Mouse (Mus musculus): ENCODE results near the gene Arid2. TPM values are rescaled to one million over a fixed set of nuclear protein-coding genes. Genes with fewer than 3 reads are reported as not detected.

Gene Arid2
- 9.8 and 11.8 TPM in 2 replicates for polyA plus RNA-seq (2015; fragmentation: Nextera tagmentation; extraction: Ambion mirVana)

GRCm38 (mm10) chr15:96287369-96287975 lies at the start of gene Arid2:
Gene Arid2 (plus strand): TSS chr15:96287518.

Small RNA genes lying within 50 kb of the gene (microRNA-seq; reads per million reads assigned to microRNA genes)
- gene Gm25397 (ENCODE audit: borderline replicate concordance, insufficient number of aligned reads), result not detected

Other genes with a start within 250 kb of the Arid2 start
- 43.0 and 68.2 TPM in 2 replicates for gene Scaf11, start 173.3 kb downstream of the Arid2 start, polyA plus RNA-seq (2015; fragmentation: Nextera tagmentation; extraction: Ambion mirVana)